Mouse (Mus musculus) right cerebral cortex, postnatal 36 days (tissue): ENCODE results near the gene Cops7a.
A peak's percentile ranks its signal among the peaks of the same experiment; 100 is the strongest.

Source experiments
- DNase-seq, 2 experiments: peaks; one replicate each; pipeline ENCODE4 v3.0.0; 2022; ENCODE audit warnings: low spot score in 2 of 2, mixed read lengths in 1 of 2

Gene Cops7a

GRCm38 (mm10) chr6:124958127-124958526 is 7.2 kb downstream of the Cops7a start:
- no peak for DNase-seq

- DNase-seq: no peak
These were observed 10.1 kb downstream of the Cops7a start for GRCm38 (mm10) chr6:124955212-124955611.

- DNase-seq: no peak
These were observed 11.2 kb downstream of the Cops7a start for GRCm38 (mm10) chr6:124953991-124954715.

GRCm38 (mm10) chr6:124943526-124943925 is 21.8 kb downstream of the Cops7a start:
- DNase-seq: no peak

- DNase-seq: no peak
These were observed 23.7 kb downstream of the Cops7a start for GRCm38 (mm10) chr6:124941679-124942078.

GRCm38 (mm10) chr6:124938554-124938953 is 26.8 kb downstream of the Cops7a start:
- no peak for DNase-seq

GRCm38 (mm10) chr6:124937493-124937892 is 27.8 kb downstream of the Cops7a start:
- no peak for DNase-seq

- DNase-seq: no peak
These were observed 28.7 kb downstream of the Cops7a start for GRCm38 (mm10) chr6:124936681-124937080.

GRCm38 (mm10) chr6:124934670-124935069 is 30.7 kb downstream of the Cops7a start:
- no peak for DNase-seq

GRCm38 (mm10) chr6:124933127-124933526 is 32.2 kb downstream of the Cops7a start:
- DNase-seq: no peak

GRCm38 (mm10) chr6:124932314-124932695 is 33.0 kb downstream of the Cops7a start:
- DNase-seq: no peak

GRCm38 (mm10) chr6:124931525-124932313 is 33.6 kb downstream of the Cops7a start:
- peak; percentile 47 to 58 for DNase-seq

- peak; percentile 98 for DNase-seq
These were observed 34.4 kb downstream of the Cops7a start, which contains the start of gene Mlf2 for GRCm38 (mm10) chr6:124930754-124931524. Gene Mlf2, plus strand, starts transcription at chr6:124931386.

GRCm38 (mm10) chr6:124930231-124930630 is 35.1 kb downstream of the Cops7a start:
- no peak for DNase-seq

GRCm38 (mm10) chr6:124925941-124926340 is 39.4 kb downstream of the Cops7a start:
- DNase-seq: no peak

GRCm38 (mm10) chr6:124925173-124925793 is 40.1 kb downstream of the Cops7a start:
- no peak for DNase-seq

GRCm38 (mm10) chr6:124921539-124921938 is 43.8 kb downstream of the Cops7a start:
- no peak for DNase-seq

GRCm38 (mm10) chr6:124920318-124921085 is 44.8 kb downstream of the Cops7a start:
- no peak for DNase-seq

GRCm38 (mm10) chr6:124919695-124920317 is 45.5 kb downstream of the Cops7a start, which contains the start of gene Ptms:
Gene Ptms, minus strand, starts transcription at chr6:124920103.
- DNase-seq: peak; percentile 89 to 93

GRCm38 (mm10) chr6:124918890-124919627 is 46.3 kb downstream of the Cops7a start:
- DNase-seq: no peak
